Mouse (Mus musculus) cortical plate, adult 2 months (tissue): ENCODE measurements around the gene Gm21974.

Experiments
- CTCF ChIP-seq: fragments of 200-500 bp; IDR thresholded peaks from 2 replicates; pipeline ENCODE4 v1.5.1; 2011; ENCODE audit warnings: mild to moderate bottlenecking, control low read depth, low read length; ENCODE audit not compliant: insufficient read depth; ENCODE audit errors: extremely low read depth
- POLR2A ChIP-seq: fragments of 200-500 bp; IDR thresholded peaks from 2 replicates; pipeline ENCODE4 v1.6.1; 2011; ENCODE audit warnings: mild to moderate bottlenecking, low read length, control low read depth; ENCODE audit not compliant: insufficient read depth; ENCODE audit errors: extremely low read depth

- TF ChIP-seq CTCF = no peak
- TF ChIP-seq POLR2A = no peak
These were observed 3.1 kb upstream of the Gm21974 start for GRCm38 (mm10) chr7:127898179-127898956.
